Mouse (Mus musculus) limb, embryonic 13.5 days (tissue): ENCODE data around the gene Pgbd5. TPM values are rescaled to one million over a fixed set of nuclear protein-coding genes. Genes with fewer than 3 reads are reported as not detected.

ENCODE experiments used
- ATAC-seq: fragments of 200-750 bp; cut with Nextera tagmentation; 2 replicates; pipeline ENCODE4 v1.8.0; 2017; ENCODE audit warnings: low read depth, moderate number of reproducible peaks, moderate TSS enrichment; ENCODE audit not compliant: low FRiP score
- H3K27ac ChIP-seq: fragments of 300-500 bp; sonication (generic); 2 replicates; pipeline ENCODE4 v1.5.1; 2015; ENCODE audit warnings: inconsistent platforms, mild to moderate bottlenecking, moderate library complexity
- H3K27me3 ChIP-seq: fragments of 300-500 bp; sonication (generic); 2 replicates; pipeline ENCODE4 v1.6.1; 2015; ENCODE audit warnings: mild to moderate bottlenecking, inconsistent platforms
- H3K36me3 ChIP-seq: fragments of 300-500 bp; sonication (generic); 2 replicates; pipeline ENCODE4 v1.6.1; 2015; ENCODE audit warnings: inconsistent platforms, mild to moderate bottlenecking, moderate library complexity
- H3K4me1 ChIP-seq: fragments of 300-500 bp; sonication (generic); 2 replicates; pipeline ENCODE4 v1.6.1; 2015; ENCODE audit warnings: inconsistent platforms
- H3K4me2 ChIP-seq: fragments of 300-500 bp; sonication (generic); replicated peaks from 2 replicates; pipeline ENCODE4 v1.6.1; 2015; ENCODE audit warnings: inconsistent platforms, mild to moderate bottlenecking, moderate library complexity
- H3K4me3 ChIP-seq: fragments of 300-500 bp; sonication (generic); 2 replicates; pipeline ENCODE4 v1.5.1; 2015; ENCODE audit warnings: moderate library complexity, mild to moderate bottlenecking, inconsistent platforms
- H3K9ac ChIP-seq: fragments of 300-500 bp; sonication (generic); 2 replicates; pipeline ENCODE4 v1.6.1; 2015; ENCODE audit warnings: mild to moderate bottlenecking, inconsistent platforms
- H3K9me3 ChIP-seq: fragments of 300-500 bp; sonication (generic); 2 replicates; pipeline ENCODE4 v1.6.1; 2016; ENCODE audit warnings: inconsistent platforms
- WGBS: fragments of 180-500 bp; shearing (Covaris S2); methylation state at CpG from one replicate; pipeline ENCODE4 v1.1.7; 2015; 5-methylcytosine and 5-hydroxymethylcytosine counted together
- polyA plus RNA-seq: library from polyadenylated mRNA; unstranded; fragments of >200 nt; fragmentation: Nextera tagmentation; extraction: Ambion mirVana; gene quantifications from 2 replicates; pipeline ENCODE4 v1.2.1, GENCODE M21; 2015

Gene Pgbd5
- polyA plus RNA-seq, 1 experiment from 2014 or later, result 3.0 TPM

DNA sequence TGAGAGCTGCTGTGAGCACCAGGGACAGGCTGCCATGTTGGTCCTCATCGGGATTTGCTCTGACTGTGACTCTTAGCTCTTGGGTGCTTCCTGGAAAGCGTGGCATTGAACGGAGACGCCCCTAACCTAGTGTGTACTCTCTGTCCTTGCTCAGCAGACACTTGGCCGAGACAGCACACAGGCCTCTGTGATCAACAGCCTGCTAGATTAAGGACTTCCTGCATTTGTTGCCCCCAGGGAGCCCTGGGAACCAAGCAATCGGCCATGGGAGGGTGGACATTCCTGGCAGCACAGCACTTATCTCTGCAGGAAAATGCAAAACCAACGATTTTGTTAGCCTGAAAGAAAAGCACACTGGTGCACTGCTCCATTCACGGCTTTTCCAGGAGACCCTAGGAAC is 18.0 kb downstream of the Pgbd5 start:
- 0 out of 2 replicates have a peak, but pooled peaks cover 4% of the 10 kb centered on the region for H3K27me3 ChIP-seq
- WGBS, result 47% methylated on average over 8 of the region's 8 CpGs
- H3K4me2 ChIP-seq, result no peak overlapping the region
- H3K36me3 ChIP-seq, result no peaks in the 10 kb centered on the region
- ATAC-seq, result no peak
- H3K4me1 ChIP-seq, result peaks cover 3% of the 10 kb centered on the region; the same call in 1 of the 2 replicates
- H3K27ac ChIP-seq, result no peak overlapping the region
- no peak overlapping the region for H3K4me3 ChIP-seq
- H3K9ac ChIP-seq, result 0 out of 2 replicates have a peak overlapping the region, but pooled peaks have one; percentile 13
- no peaks in the 10 kb centered on the region for H3K9me3 ChIP-seq

DNA sequence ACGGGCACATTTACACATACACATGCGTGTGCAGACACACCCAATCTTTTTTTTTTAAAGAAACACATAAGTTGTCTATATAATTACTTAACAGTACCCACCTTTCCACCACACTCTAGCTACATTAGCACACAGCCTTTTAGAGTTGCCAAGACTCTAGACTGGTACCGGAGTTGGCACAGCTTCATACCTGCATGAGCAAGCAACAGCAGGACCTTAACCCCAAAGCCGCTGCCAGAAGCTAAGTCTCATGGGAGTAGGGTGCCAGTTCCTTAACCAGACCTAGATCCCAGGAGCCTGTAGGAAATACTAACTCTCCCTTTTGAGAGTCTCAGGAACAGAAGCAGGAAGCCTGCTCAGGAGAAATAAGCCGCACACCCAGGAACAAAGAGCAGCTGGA is 20.5 kb downstream of the Pgbd5 start:
- no peak for ATAC-seq
- Histone ChIP-seq H3K27ac (no peak overlapping the region), H3K9me3 (no peaks in the 10 kb centered on the region), H3K27me3 (0 out of 2 replicates have a peak, but pooled peaks cover 4% of the 10 kb centered on the region), H3K4me3 (no peak overlapping the region), H3K9ac (no peak overlapping the region), H3K36me3 (no peaks in the 10 kb centered on the region), H3K4me1 (peaks cover 3% of the 10 kb centered on the region; the same call in 1 of the 2 replicates), H3K4me2 (no peak overlapping the region)
- 93% methylated on average over 5 of the region's 5 CpGs for WGBS

DNA sequence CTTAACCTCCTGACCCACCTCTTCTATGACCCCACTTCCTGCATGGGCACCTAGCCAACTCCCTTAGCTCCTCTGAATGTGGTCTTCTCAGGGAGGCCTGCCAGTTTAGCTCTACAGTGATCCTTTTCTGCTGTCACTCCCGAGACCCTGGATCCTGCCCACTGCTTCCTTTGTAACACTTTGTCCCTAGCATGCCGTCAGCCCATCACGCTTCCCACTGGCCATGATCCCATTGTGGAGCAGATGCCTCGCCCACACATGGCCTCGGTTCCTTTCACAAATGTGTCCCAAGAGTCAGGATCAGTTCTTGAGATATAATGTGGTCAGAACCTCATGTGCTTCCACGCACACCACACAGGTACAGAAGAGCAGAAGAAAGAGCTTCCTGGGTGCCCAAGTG is 21.3 kb downstream of the Pgbd5 start:
- WGBS, result 89% methylated on average over 6 of the region's 6 CpGs
- Histone ChIP-seq H3K4me2 (no peak overlapping the region), H3K9ac (no peak overlapping the region), H3K27me3 (0 out of 2 replicates have a peak, but pooled peaks cover under 1% of the 10 kb centered on the region), H3K4me1 (peaks cover 3% of the 10 kb centered on the region; the same call in 1 of the 2 replicates), H3K4me3 (no peak overlapping the region), H3K36me3 (no peaks in the 10 kb centered on the region), H3K9me3 (no peaks in the 10 kb centered on the region), H3K27ac (no peak overlapping the region)
- ATAC-seq, result no peak

DNA sequence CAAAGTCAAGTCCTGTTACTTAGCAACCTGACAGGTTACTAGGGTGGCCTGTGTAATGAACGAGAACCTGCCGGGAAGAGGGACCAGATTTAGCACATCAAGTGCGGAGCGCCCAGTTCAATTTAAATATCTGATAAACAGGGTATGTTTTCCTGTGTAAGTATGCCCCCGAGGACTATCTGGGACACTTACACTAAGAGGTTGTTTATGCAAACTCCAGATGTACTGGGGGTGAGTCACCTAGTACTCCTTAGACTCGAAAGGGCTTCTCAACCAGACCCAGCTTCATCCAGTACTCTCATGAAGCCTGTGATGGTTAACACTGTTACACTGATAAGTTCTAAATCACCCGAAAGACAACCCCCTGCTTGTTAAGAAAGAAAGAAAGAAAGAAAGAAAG is 22.8 kb downstream of the Pgbd5 start:
- no peaks in the 10 kb centered on the region for H3K27me3 ChIP-seq
- H3K9me3 ChIP-seq, result no peaks in the 10 kb centered on the region
- no peak overlapping the region for H3K9ac ChIP-seq
- no peaks in the 10 kb centered on the region for H3K36me3 ChIP-seq
- H3K4me1 ChIP-seq, result peaks cover 3% of the 10 kb centered on the region; the same call in 1 of the 2 replicates
- no peak overlapping the region for H3K4me3 ChIP-seq
- 65% methylated on average over 7 of the region's 7 CpGs for WGBS
- H3K27ac ChIP-seq, result no peak overlapping the region
- no peak overlapping the region for H3K4me2 ChIP-seq
- no peak for ATAC-seq

DNA sequence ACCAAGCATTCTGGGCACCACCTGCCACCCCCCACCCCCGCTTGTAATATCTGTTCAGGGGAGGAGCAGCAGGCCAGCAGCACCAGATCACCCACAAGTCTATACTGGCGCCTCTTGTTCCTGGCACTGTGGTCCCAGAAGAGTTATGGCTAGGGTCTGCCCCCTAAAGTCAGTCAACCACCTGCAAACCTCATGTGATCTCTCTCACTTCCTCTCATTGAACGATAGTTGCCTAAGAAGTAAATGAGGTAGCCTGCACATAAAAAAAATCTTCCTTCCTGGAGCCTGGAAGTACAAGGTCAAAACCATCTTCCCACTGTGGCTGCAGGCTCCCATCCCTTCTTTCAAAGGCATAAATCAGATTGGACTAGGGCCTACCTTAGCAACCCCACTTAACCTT is 23.7 kb downstream of the Pgbd5 start:
- Histone ChIP-seq H3K27me3 (no peaks in the 10 kb centered on the region), H3K4me2 (no peak overlapping the region), H3K4me3 (no peak overlapping the region), H3K4me1 (no peaks in the 10 kb centered on the region), H3K9me3 (no peaks in the 10 kb centered on the region), H3K9ac (no peak overlapping the region), H3K36me3 (no peaks in the 10 kb centered on the region), H3K27ac (no peak overlapping the region)
- ATAC-seq, result no peak
- WGBS, result 57% methylated on average over 3 of the region's 3 CpGs

DNA sequence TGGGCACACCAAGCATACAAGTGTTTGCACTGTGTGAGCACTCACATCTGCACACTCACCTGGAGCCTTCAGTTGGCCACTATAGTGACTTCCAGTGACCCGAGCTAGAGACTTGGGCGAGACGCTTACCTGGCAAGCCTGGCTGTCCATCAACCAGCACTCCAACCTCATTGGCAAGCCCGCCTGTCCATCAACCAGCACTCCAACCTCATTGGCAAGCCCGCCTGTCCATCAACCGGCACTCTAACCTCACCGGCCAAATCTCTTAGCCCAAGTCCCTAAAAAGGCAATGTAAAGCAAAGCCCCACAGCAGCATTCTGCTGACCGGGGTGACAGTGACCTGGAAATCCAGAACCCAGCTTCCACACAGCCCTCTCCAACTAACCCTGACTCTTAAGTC is 24.5 kb downstream of the Pgbd5 start:
- ATAC-seq, result no peak
- Histone ChIP-seq H3K4me3 (no peak overlapping the region), H3K4me2 (no peak overlapping the region), H3K36me3 (no peaks in the 10 kb centered on the region), H3K27me3 (no peaks in the 10 kb centered on the region), H3K4me1 (no peaks in the 10 kb centered on the region), H3K9me3 (no peaks in the 10 kb centered on the region), H3K9ac (no peak overlapping the region), H3K27ac (no peak overlapping the region)
- WGBS, result 87% methylated on average over 8 of the region's 8 CpGs

DNA sequence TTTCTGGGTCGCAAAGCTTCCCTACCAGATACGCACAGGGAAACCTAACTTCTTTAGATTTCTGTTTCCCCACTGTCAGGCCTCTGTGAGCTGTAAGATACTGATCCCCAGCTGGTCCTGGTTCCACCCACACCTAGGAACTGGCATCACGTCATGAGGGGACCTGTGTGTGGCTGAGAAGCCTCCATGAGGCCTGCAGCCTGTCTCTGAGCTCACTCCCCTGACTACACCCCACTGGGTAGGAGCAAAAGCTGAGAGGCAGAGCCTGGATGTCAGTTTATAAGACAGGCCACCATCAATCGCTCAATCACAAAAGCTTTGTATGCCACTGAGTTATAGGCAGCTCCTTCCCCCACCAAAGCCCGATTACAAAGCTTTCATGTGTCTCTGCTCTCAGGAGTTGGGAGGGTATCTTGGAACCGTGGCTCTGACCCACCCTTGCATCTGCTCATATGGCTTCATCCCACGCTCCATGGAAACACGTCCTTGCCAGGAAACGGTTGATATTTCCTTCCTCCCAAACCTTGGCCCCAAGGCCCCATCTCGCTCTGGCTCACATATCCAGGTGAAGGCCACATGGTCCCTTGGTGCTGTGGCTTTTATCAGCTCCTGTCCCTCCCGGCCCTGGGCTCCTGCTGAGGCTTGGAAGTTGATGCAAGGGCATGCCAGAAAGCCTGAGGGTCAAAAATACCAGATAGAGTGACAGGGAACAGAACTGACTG is 26.1 kb downstream of the Pgbd5 start:
- Histone ChIP-seq H3K27ac (no peak overlapping the region), H3K4me3 (no peak overlapping the region), H3K36me3 (no peaks in the 10 kb centered on the region), H3K4me1 (no peaks in the 10 kb centered on the region), H3K9ac (no peak overlapping the region), H3K27me3 (no peaks in the 10 kb centered on the region), H3K9me3 (no peaks in the 10 kb centered on the region), H3K4me2 (no peak overlapping the region)
- 77% methylated on average over 11 of the region's 11 CpGs for WGBS
- ATAC-seq, result no peak

DNA sequence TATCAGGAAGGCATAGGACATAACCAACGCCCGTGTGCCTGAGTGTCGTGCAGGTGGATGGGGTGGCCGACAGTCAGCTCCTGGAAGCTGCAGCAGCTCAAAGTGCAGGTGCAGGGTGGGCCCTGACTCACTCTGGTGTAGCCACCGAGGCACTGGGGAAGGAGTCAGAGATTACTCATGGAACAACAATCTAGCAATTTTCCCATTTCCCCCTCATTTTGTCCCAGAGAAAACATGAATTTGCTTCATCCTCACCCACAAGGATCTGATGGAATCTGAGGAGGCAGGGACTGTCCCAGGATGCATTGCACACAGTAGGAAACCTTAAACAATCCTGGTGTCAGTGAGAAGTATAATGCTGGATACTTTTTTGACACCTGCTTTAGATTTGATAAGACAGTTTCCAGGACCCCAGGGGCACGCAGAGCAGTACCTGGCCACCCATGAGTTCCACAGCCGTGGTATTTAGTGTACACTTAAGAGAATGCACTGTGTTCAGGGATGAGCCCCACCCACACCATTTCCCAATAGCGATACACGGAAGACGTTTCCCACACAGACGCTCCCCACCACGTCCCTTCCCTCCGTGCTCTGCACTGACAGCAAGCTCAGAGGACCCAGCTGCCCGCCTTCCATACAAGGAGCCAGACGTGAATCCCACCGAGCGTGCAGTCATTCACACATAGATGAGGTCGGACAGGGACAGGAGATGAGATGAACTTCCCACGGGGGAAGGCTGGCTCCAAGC is 26.8 kb downstream of the Pgbd5 start:
- Histone ChIP-seq H3K4me2 (no peak overlapping the region), H3K27me3 (no peaks in the 10 kb centered on the region)

DNA sequence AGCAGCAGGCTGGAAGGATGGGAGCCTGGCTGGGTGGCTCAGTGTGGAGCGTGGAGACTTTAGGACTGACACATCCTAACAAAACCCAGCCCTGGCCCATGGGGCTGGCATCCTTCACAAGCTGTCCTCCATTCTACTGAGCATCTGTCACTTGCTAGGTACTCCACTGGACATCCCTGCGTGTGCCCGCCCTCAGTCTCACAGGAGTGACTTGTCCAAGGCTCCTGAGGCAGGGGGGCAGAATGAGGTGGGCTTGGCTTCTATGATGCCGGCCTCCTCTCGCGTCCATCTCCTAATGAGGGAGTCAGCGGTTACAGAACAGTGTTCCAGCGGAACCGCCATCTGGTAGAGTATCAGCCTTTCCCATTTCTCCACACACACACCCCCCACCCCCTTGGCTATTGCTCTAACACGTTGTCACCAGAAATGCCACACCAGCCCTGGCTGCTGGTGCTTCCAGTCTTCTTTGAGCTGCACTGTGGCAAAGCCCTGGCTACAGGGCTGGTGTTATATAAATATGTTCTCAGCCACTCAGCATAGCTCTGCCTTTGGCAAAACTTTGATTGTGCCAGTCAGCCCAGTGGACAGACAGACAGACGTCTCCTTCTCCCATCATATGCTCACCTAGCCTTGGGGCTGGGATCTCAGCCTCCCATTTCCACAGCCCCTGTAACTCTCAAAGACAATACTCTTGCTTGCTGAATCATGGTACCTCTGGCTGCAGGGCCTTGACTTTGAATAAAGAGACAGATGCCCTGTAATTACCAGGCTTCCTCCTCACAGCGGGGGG is 34.8 kb downstream of the Pgbd5 start:
- WGBS, result 58% methylated on average over 11 of the region's 12 CpGs
- H3K9me3 ChIP-seq, result no peaks in the 10 kb centered on the region

More for the DNA sequence above, 26.8 kb downstream of the Pgbd5 start:
- Histone ChIP-seq H3K36me3 (no peaks in the 10 kb centered on the region), H3K9ac (no peak overlapping the region), H3K9me3 (no peaks in the 10 kb centered on the region), H3K4me1 (no peaks in the 10 kb centered on the region), H3K27ac (no peak overlapping the region), H3K4me3 (no peak overlapping the region)
- no peak for ATAC-seq
- WGBS, result 82% methylated on average over 19 of the region's 19 CpGs

DNA sequence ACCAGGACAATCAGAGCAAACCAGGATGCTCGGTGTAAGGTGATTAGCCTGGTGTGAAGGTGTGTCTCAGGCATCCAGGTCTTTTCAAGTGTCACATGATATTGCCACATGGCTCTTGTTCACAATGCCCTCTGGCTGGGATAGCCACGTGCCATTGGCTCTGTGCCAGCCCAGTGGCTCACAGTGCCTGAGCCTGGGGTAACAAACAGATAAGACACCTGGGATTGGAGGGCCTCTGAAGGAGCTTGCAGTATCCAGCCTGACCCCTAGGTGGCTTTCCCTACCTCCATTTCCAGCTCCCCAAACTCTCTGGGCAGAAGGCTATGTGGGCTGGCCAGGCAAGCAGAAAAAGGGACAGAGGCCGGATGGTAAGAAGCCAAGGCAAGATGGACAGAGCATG is 35.6 kb downstream of the Pgbd5 start:
- H3K4me2 ChIP-seq, result no peak overlapping the region
- no peaks in the 10 kb centered on the region for H3K9me3 ChIP-seq
- H3K36me3 ChIP-seq, result no peaks in the 10 kb centered on the region
- WGBS, result 45% methylated on average over 3 of the region's 3 CpGs
- H3K27ac ChIP-seq, result no peak overlapping the region
- no peak for ATAC-seq
- H3K4me3 ChIP-seq, result no peak overlapping the region
- 0 out of 2 replicates have a peak, but pooled peaks cover 3% of the 10 kb centered on the region for H3K4me1 ChIP-seq
- H3K9ac ChIP-seq, result no peak overlapping the region
- H3K27me3 ChIP-seq, result no peaks in the 10 kb centered on the region

More for the DNA sequence above, 34.8 kb downstream of the Pgbd5 start:
- Histone ChIP-seq H3K27me3 (no peaks in the 10 kb centered on the region), H3K4me3 (no peak overlapping the region), H3K36me3 (no peaks in the 10 kb centered on the region), H3K4me1 (0 out of 2 replicates have a peak, but pooled peaks cover 3% of the 10 kb centered on the region), H3K4me2 (no peak overlapping the region), H3K27ac (no peak overlapping the region; the same call in 1 of the 2 replicates), H3K9ac (no peak overlapping the region)
- no peak for ATAC-seq

DNA sequence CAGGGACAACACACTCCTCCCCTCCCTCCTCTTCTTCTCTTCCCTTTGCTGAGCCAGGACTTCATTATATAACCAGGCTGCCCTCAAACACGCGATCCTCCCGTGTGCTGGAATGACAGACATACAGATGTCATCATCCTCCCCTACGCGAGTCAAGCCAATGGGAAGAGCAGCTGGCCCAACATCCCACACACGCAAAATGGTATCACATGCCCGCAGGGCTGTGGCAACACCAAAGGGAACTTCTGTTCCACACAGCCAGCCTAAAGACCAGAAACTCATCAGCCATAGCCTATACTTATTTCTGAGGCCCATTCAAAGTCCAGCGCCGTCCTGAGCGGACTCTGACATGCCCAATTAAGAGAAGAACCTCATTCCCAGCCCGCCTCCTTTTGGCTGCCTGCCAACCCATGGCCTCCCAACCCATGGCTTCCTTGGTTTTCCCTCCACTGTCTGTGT is 40.0 kb downstream of the Pgbd5 start:
- Histone ChIP-seq H3K27ac (no peak overlapping the region), H3K4me3 (no peak overlapping the region), H3K9me3 (no peaks in the 10 kb centered on the region), H3K36me3 (no peaks in the 10 kb centered on the region), H3K4me1 (peaks cover 5% of the 10 kb centered on the region; the same call in 1 of the 2 replicates), H3K9ac (no peak overlapping the region), H3K27me3 (no peaks in the 10 kb centered on the region), H3K4me2 (no peak overlapping the region)
- no peak for ATAC-seq
- WGBS, result 78% methylated on average over 11 of the region's 11 CpGs
